Mouse (Mus musculus): ENCODE measurements around the gene Ncapd2. TPM values are rescaled to one million over a fixed set of nuclear protein-coding genes. Genes with fewer than 3 reads are reported as not detected.

Gene Ncapd2
- total and polyA plus RNA-seq, 2 experiments from 2014 or later = 25.8 to 43.5 TPM

DNA sequence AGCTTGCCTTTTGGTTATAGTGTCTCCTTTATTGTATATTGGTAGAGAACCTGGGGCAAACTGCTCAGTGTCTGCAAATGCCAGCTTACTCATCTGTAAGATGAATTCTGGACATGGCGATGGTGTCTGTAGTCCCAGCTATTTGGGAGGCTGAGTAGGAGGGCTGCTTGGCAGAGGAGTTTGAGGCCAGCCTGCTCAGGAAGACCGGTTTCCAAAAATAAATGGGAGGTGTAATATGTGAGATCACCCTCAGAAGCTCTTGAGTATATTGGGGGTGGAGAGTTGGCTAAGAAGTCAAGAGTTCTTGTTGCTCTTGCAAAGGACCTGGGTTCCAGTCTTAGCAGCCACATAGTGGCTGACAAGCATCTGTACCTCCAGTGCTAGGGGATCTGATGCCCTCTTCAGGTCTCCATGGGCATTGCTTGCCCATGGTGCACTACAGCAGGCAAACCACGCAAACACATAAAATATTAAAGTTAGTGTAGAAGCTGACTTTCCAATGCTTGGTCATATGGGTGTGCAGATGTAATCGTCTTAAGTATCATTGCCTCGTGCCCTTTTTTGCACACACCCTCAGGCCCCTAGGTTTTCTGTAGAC lies 34.1 kb upstream of the Ncapd2 start:
- no peaks in the 10 kb centered on the region for H3K9me3 ChIP-seq (ENCODE audit: low read length)
- no peak overlapping the region for H3K27ac ChIP-seq (ENCODE audit: low read depth, low read length)
- ATAC-seq (no peak), DNase-seq (no peak)
- H3K4me2 ChIP-seq (ENCODE audit: low read depth) = no peak overlapping the region
- WGBS = 84% methylated on average over 5 of the region's 5 CpGs
- no peak overlapping the region for H3K9ac ChIP-seq
- no peaks in the 10 kb centered on the region for H3K4me1 ChIP-seq (ENCODE audit: insufficient read depth)
- H3K36me3 ChIP-seq (ENCODE audit: insufficient read depth) = no peaks in the 10 kb centered on the region
- H3K4me3 ChIP-seq (ENCODE audit: low read depth, low read length) = no peak overlapping the region
- H3K27me3 ChIP-seq (ENCODE audit: insufficient read depth, low read length) = no peaks in the 10 kb centered on the region
- TF ChIP-seq CTCF (IDR thresholded peaks at IDR 0.05; ENCODE audit: low read depth) = peak; percentile 49

- no peak for TF ChIP-seq CTCF (IDR thresholded peaks at IDR 0.05; ENCODE audit: low read depth)
- no peak for ATAC-seq
These were observed 31.1 kb upstream of the Ncapd2 start for GRCm38 (mm10) chr6:125222577-125222976.

DNA sequence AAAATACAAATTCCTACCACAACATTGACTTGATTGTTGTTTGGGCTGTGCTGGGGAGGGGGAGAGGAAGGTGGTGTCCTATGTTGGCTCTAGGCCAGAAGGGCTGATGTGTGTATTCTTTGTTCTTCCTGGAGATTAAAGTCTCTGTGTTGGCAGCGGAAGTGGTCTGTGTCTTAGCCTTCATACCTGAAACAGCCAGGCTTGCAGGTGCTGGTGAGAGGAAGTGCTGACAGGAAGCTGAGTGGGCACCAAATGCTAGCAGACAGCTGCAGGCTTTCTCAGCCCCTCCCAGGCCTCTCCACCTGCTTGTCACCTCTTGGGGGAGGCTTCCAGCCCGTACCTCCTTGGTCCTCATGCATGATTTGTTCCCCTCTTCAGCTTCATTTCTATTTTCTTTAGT lies 30.6 kb upstream of the Ncapd2 start:
- Histone ChIP-seq H3K4me1 (ENCODE audit: insufficient read depth) (no peaks in the 10 kb centered on the region), H3K9me3 (ENCODE audit: low read length) (no peaks in the 10 kb centered on the region), H3K4me2 (ENCODE audit: low read depth) (no peak overlapping the region), H3K9ac (no peak overlapping the region), H3K27me3 (ENCODE audit: insufficient read depth, low read length) (no peaks in the 10 kb centered on the region), H3K4me3 (ENCODE audit: low read depth, low read length) (no peak overlapping the region), H3K27ac (ENCODE audit: low read depth, low read length) (no peak overlapping the region), H3K36me3 (ENCODE audit: insufficient read depth) (no peaks in the 10 kb centered on the region)
- WGBS = 68% methylated on average over 2 of the region's 2 CpGs
- ATAC-seq = no peak
- no peak for TF ChIP-seq CTCF (IDR thresholded peaks at IDR 0.05; ENCODE audit: low read depth)
- DNase-seq = no peak

More at GRCm38 (mm10) chr6:125222577-125222976, 31.1 kb upstream of the Ncapd2 start:
- 77% methylated on average over 3 of the region's 3 CpGs for WGBS
- Histone ChIP-seq H3K27me3 (ENCODE audit: insufficient read depth, low read length) (no peaks in the 10 kb centered on the region), H3K9ac (no peak overlapping the region), H3K9me3 (ENCODE audit: low read length) (no peaks in the 10 kb centered on the region), H3K4me2 (ENCODE audit: low read depth) (no peak overlapping the region), H3K4me3 (ENCODE audit: low read depth, low read length) (no peak overlapping the region), H3K36me3 (ENCODE audit: insufficient read depth) (no peaks in the 10 kb centered on the region), H3K4me1 (ENCODE audit: insufficient read depth) (no peaks in the 10 kb centered on the region), H3K27ac (ENCODE audit: low read depth, low read length) (no peak overlapping the region)
- DNase-seq = no peak

DNA sequence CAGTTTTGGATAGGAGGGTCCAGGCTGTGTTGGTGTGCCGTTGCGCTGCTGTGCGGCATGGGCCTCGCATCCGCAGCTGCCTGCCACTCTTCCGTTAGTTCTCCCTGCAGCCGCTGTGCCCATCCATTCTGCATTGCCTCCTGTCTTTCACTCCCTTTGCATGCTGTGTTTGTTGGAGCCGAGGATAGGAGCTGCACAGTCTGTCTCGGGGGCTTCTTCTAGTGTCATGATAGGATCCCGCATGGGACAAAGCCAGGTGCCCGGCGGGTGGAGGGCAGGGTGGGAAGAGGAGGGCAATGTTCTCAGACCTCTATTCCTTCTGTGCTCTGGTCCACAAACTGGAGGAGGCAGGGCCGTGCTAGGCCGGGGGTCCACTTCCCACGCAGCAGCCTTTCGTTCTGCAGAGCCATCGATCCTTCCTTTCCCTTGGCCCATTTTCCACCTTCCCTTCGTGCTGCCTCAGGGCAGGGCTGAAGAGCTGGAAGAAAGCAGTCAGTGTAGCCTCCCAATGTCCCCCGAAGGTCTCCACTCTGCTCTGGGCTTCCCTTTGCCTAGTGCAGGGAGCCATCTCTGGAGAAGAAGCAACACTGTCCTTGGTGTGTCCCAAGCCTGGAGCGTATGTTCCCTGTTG lies 29.7 kb upstream of the Ncapd2 start:
- no peak for TF ChIP-seq CTCF (IDR thresholded peaks at IDR 0.05; ENCODE audit: low read depth)
- Histone ChIP-seq H3K9ac (no peak overlapping the region), H3K4me2 (ENCODE audit: low read depth) (no peak overlapping the region), H3K36me3 (ENCODE audit: insufficient read depth) (no peaks in the 10 kb centered on the region), H3K27ac (ENCODE audit: low read depth, low read length) (no peak overlapping the region), H3K4me3 (ENCODE audit: low read depth, low read length) (no peak overlapping the region), H3K4me1 (ENCODE audit: insufficient read depth) (no peaks in the 10 kb centered on the region), H3K27me3 (ENCODE audit: insufficient read depth, low read length) (no peaks in the 10 kb centered on the region), H3K9me3 (ENCODE audit: low read length) (no peaks in the 10 kb centered on the region)
- 95% methylated on average over 20 of the region's 20 CpGs for WGBS
- ATAC-seq (no peak), DNase-seq (no peak)

DNA sequence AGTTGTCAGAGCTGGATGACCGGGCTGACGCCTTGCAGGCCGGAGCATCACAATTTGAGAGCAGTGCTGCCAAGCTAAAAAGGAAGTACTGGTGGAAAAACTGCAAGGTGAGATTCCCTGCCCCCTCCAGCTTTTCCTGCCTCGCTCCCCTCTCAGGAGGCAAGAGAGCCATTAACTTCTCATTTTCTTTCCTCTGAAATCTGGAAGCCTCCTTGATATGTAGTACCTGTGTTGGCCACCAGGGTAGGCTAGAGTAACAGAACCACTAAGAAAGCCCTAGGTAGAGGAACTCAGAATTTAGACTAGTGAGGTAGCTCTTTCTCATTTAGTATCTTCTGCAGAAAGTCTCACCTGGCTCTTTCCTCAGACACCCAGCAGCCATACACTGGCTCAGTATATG lies 27.5 kb upstream of the Ncapd2 start:
- no peaks in the 10 kb centered on the region for H3K27me3 ChIP-seq (ENCODE audit: insufficient read depth, low read length)
- H3K4me2 ChIP-seq (ENCODE audit: low read depth) = no peak overlapping the region
- no peak overlapping the region for H3K27ac ChIP-seq (ENCODE audit: low read depth, low read length)
- ATAC-seq = no peak
- no peaks in the 10 kb centered on the region for H3K36me3 ChIP-seq (ENCODE audit: insufficient read depth)
- no peak overlapping the region for H3K4me3 ChIP-seq (ENCODE audit: low read depth, low read length)
- 73% methylated on average over 4 of the region's 4 CpGs for WGBS
- peak; percentile 83 for TF ChIP-seq CTCF (IDR thresholded peaks at IDR 0.05; ENCODE audit: low read depth)
- H3K9me3 ChIP-seq (ENCODE audit: low read length) = no peaks in the 10 kb centered on the region
- H3K9ac ChIP-seq = no peak overlapping the region
- peak; percentile 63 for DNase-seq
- no peaks in the 10 kb centered on the region for H3K4me1 ChIP-seq (ENCODE audit: insufficient read depth)

- no peak overlapping the region for H3K9ac ChIP-seq
- H3K36me3 ChIP-seq (ENCODE audit: insufficient read depth) = no peaks in the 10 kb centered on the region
- no peak for TF ChIP-seq CTCF (IDR thresholded peaks at IDR 0.05; ENCODE audit: low read depth)
- no peaks in the 10 kb centered on the region for H3K9me3 ChIP-seq (ENCODE audit: low read length)
- H3K27me3 ChIP-seq (ENCODE audit: insufficient read depth, low read length) = peaks cover 5% of the 10 kb centered on the region; the same call in 1 of the 2 replicates
- H3K4me1 ChIP-seq (ENCODE audit: insufficient read depth) = no peaks in the 10 kb centered on the region
- ATAC-seq = no peak
- no peak overlapping the region for H3K27ac ChIP-seq (ENCODE audit: low read depth, low read length)
- no peak for DNase-seq
- H3K4me2 ChIP-seq (ENCODE audit: low read depth) = no peak overlapping the region
- no peak overlapping the region for H3K4me3 ChIP-seq (ENCODE audit: low read depth, low read length)
- WGBS = 75% methylated on average over 11 of the region's 11 CpGs
These were observed 26.4 kb upstream of the Ncapd2 start for GRCm38 (mm10) chr6:125217899-125218298.

DNA sequence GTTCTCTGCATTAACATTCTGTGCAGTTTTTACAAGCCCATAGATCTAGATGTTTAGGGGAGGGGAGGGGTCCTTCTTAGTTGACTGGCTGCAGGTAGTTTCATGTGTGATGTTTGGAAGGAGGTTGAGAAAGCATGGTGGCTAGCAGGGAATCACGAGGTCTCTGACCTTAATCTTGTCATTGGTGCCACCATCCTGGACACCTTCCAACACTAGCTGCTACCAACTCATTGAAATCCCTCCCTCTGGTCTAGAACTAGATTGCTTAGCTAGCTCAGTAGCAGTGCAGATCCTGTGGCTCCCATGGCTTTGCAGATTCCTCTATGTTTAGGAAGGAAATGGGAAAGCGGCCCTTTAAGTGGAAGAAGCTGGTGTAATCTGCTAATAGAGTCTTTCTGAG lies 25.4 kb upstream of the Ncapd2 start:
- Histone ChIP-seq H3K27ac (ENCODE audit: low read depth, low read length) (no peak overlapping the region), H3K4me2 (ENCODE audit: low read depth) (0 out of 2 replicates have a peak overlapping the region, but pooled peaks have one; percentile 92), H3K9ac (no peak overlapping the region), H3K4me3 (ENCODE audit: low read depth, low read length) (no peak overlapping the region), H3K36me3 (ENCODE audit: insufficient read depth) (no peaks in the 10 kb centered on the region), H3K27me3 (ENCODE audit: insufficient read depth, low read length) (peaks cover 5% of the 10 kb centered on the region; the same call in 1 of the 2 replicates), H3K4me1 (ENCODE audit: insufficient read depth) (no peaks in the 10 kb centered on the region), H3K9me3 (ENCODE audit: low read length) (no peaks in the 10 kb centered on the region)
- ATAC-seq (no peak), DNase-seq (no peak)
- 73% methylated on average over 2 of the region's 2 CpGs for WGBS
- no peak for TF ChIP-seq CTCF (IDR thresholded peaks at IDR 0.05; ENCODE audit: low read depth)

Data from forebrain, postnatal 0 days (tissue).